Mouse (Mus musculus): ENCODE data around the gene Cirbp. TPM values are rescaled to one million over a fixed set of nuclear protein-coding genes. Genes with fewer than 3 reads are reported as not detected.

Cirbp gene
- polyA plus RNA-seq, 1 experiment from 2014 or later: 262 TPM

- no peak overlapping the region for H3K4me2 ChIP-seq (replicated peaks)
- H3K4me3 ChIP-seq: no peak overlapping the region
- no peaks in the 10 kb centered on the region for H3K36me3 ChIP-seq
- peaks cover 5% of the 10 kb centered on the region for H3K4me1 ChIP-seq
- H3K27me3 ChIP-seq (replicated peaks): no peaks in the 10 kb centered on the region
- H3K9me3 ChIP-seq: no peaks in the 10 kb centered on the region
- no peak for ATAC-seq (ENCODE audit: low FRiP score, low read depth)
- 15% methylated on average over 16 of the region's 16 CpGs for WGBS
- 0 out of 2 replicates have a peak overlapping the region, but pooled peaks have one; percentile 17 for H3K9ac ChIP-seq
- H3K27ac ChIP-seq: no peak overlapping the region
Observed at GRCm38 (mm10) chr10:80215048-80215772, 49.4 kb downstream of the Cirbp start.

GRCm38 (mm10) chr10:80220676-80221075, 54.9 kb downstream of the Cirbp start:
- H3K27me3 ChIP-seq (replicated peaks): no peaks in the 10 kb centered on the region
- ATAC-seq (ENCODE audit: low FRiP score, low read depth): no peak
- H3K4me3 ChIP-seq: no peak overlapping the region
- H3K4me2 ChIP-seq (replicated peaks): no peak overlapping the region
- no peaks in the 10 kb centered on the region for H3K36me3 ChIP-seq
- H3K27ac ChIP-seq: no peak overlapping the region
- H3K9me3 ChIP-seq: no peaks in the 10 kb centered on the region
- no peak overlapping the region for H3K9ac ChIP-seq
- whole genome bisulfite sequencing: 32% methylated on average over 6 of the region's 9 CpGs
- peaks cover 6% of the 10 kb centered on the region; the same call in 1 of the 2 replicates for H3K4me1 ChIP-seq

Other genes starting within 250 kb of the Cirbp start
- gene Kiss1r, start 249.0 kb upstream of the Cirbp start, polyA plus RNA-seq (2016; fragmentation: Nextera tagmentation; extraction: Ambion mirVana): 1.1 and 1.3 TPM in 2 replicates
- 185 and 186 TPM in 2 replicates for gene R3hdm4, start 244.8 kb upstream of the Cirbp start, polyA plus RNA-seq (2016; fragmentation: Nextera tagmentation; extraction: Ambion mirVana)
- 4.9 and 7.7 TPM in 2 replicates for gene Arid3a, start 238.9 kb upstream of the Cirbp start, polyA plus RNA-seq (2016; fragmentation: Nextera tagmentation; extraction: Ambion mirVana)
- gene Wdr18, start 205.8 kb upstream of the Cirbp start, polyA plus RNA-seq (2016; fragmentation: Nextera tagmentation; extraction: Ambion mirVana): 84.5 and 98.3 TPM in 2 replicates
- 0.24 and 0.40 TPM in 2 replicates for gene Grin3b, start 195.3 kb upstream of the Cirbp start, polyA plus RNA-seq (2016; fragmentation: Nextera tagmentation; extraction: Ambion mirVana)
- gene Tmem259, start 181.7 kb upstream of the Cirbp start, polyA plus RNA-seq (2016; fragmentation: Nextera tagmentation; extraction: Ambion mirVana): 26.3 and 27.7 TPM in 2 replicates
- 106 and 107 TPM in 2 replicates for gene Cnn2, start 177.4 kb upstream of the Cirbp start, polyA plus RNA-seq (2016; fragmentation: Nextera tagmentation; extraction: Ambion mirVana)
- gene Abca7, start 169.5 kb upstream of the Cirbp start, polyA plus RNA-seq (2016; fragmentation: Nextera tagmentation; extraction: Ambion mirVana): 9.9 and 10.7 TPM in 2 replicates
- gene Arhgap45, start 149.3 kb upstream of the Cirbp start, polyA plus RNA-seq (2016; fragmentation: Nextera tagmentation; extraction: Ambion mirVana): 4.3 and 4.7 TPM in 2 replicates
- gene Polr2e, start 126.2 kb upstream of the Cirbp start, polyA plus RNA-seq (2016; fragmentation: Nextera tagmentation; extraction: Ambion mirVana): 160 and 166 TPM in 2 replicates
- gene Gpx4, start 118.8 kb upstream of the Cirbp start, polyA plus RNA-seq (2016; fragmentation: Nextera tagmentation; extraction: Ambion mirVana): 499 and 515 TPM in 2 replicates
- 15.1 and 15.4 TPM in 2 replicates for gene Sbno2, start 60.4 kb upstream of the Cirbp start, polyA plus RNA-seq (2016; fragmentation: Nextera tagmentation; extraction: Ambion mirVana)
- 17.4 and 23.9 TPM in 2 replicates for gene Stk11, start 50.2 kb upstream of the Cirbp start, polyA plus RNA-seq (2016; fragmentation: Nextera tagmentation; extraction: Ambion mirVana)
- 396 and 422 TPM in 2 replicates for gene Atp5d, start 27.4 kb upstream of the Cirbp start, polyA plus RNA-seq (2016; fragmentation: Nextera tagmentation; extraction: Ambion mirVana)
- gene Cbarp, start 25.1 kb upstream of the Cirbp start, polyA plus RNA-seq (2016; fragmentation: Nextera tagmentation; extraction: Ambion mirVana): 26.5 and 27.3 TPM in 2 replicates
- gene Midn, start 17.7 kb upstream of the Cirbp start, polyA plus RNA-seq (2016; fragmentation: Nextera tagmentation; extraction: Ambion mirVana): 40.8 and 45.1 TPM in 2 replicates
- 14.9 and 15.7 TPM in 2 replicates for gene 1600002K03Rik, start 7.0 kb downstream of the Cirbp start, polyA plus RNA-seq (2016; fragmentation: Nextera tagmentation; extraction: Ambion mirVana)
- gene Efna2, start 13.5 kb downstream of the Cirbp start, polyA plus RNA-seq (2016; fragmentation: Nextera tagmentation; extraction: Ambion mirVana): 47.9 and 48.0 TPM in 2 replicates
- gene Mum1, start 60.4 kb downstream of the Cirbp start, polyA plus RNA-seq (2016; fragmentation: Nextera tagmentation; extraction: Ambion mirVana): 52.1 and 54.6 TPM in 2 replicates
- gene Ndufs7, start 83.1 kb downstream of the Cirbp start, polyA plus RNA-seq (2016; fragmentation: Nextera tagmentation; extraction: Ambion mirVana): 214 and 227 TPM in 2 replicates
- 37.9 and 38.6 TPM in 2 replicates for gene Gamt, start 95.0 kb downstream of the Cirbp start, polyA plus RNA-seq (2016; fragmentation: Nextera tagmentation; extraction: Ambion mirVana)
- 66.6 TPM in 2 replicates for gene Dazap1, start 95.5 kb downstream of the Cirbp start, polyA plus RNA-seq (2016; fragmentation: Nextera tagmentation; extraction: Ambion mirVana)
- gene Rps15, start 126.5 kb downstream of the Cirbp start, polyA plus RNA-seq (2016; fragmentation: Nextera tagmentation; extraction: Ambion mirVana): 643 and 654 TPM in 2 replicates
- gene Apc2, start 130.0 kb downstream of the Cirbp start, polyA plus RNA-seq (2016; fragmentation: Nextera tagmentation; extraction: Ambion mirVana): 160 and 175 TPM in 2 replicates
- gene 2310011J03Rik, start 154.6 kb downstream of the Cirbp start, polyA plus RNA-seq (2016; fragmentation: Nextera tagmentation; extraction: Ambion mirVana): 37.7 and 41.1 TPM in 2 replicates
- gene Pcsk4, start 163.5 kb downstream of the Cirbp start, polyA plus RNA-seq (2016; fragmentation: Nextera tagmentation; extraction: Ambion mirVana): 2.2 and 2.3 TPM in 2 replicates
- gene Reep6, start 164.0 kb downstream of the Cirbp start, polyA plus RNA-seq (2016; fragmentation: Nextera tagmentation; extraction: Ambion mirVana): 3.4 and 3.6 TPM in 2 replicates
- 0.50 and 1.1 TPM in 2 replicates for gene Adamtsl5, start 182.4 kb downstream of the Cirbp start, polyA plus RNA-seq (2016; fragmentation: Nextera tagmentation; extraction: Ambion mirVana)
- gene Plk5, start 190.5 kb downstream of the Cirbp start, polyA plus RNA-seq (2016; fragmentation: Nextera tagmentation; extraction: Ambion mirVana): 0.29 and 0.49 TPM in 2 replicates
- gene Mex3d, start 221.7 kb downstream of the Cirbp start, polyA plus RNA-seq (2016; fragmentation: Nextera tagmentation; extraction: Ambion mirVana): 23.6 and 26.5 TPM in 2 replicates
- gene Mbd3, start 233.6 kb downstream of the Cirbp start, polyA plus RNA-seq (2016; fragmentation: Nextera tagmentation; extraction: Ambion mirVana): 304 and 314 TPM in 2 replicates
- 436 and 478 TPM in 2 replicates for gene Uqcr11, start 240.8 kb downstream of the Cirbp start, polyA plus RNA-seq (2016; fragmentation: Nextera tagmentation; extraction: Ambion mirVana)